ENCODE assay signal across 15 mouse cellular contexts in genomic region chr12:82478256-82478655, GRCm38 (mm10).
DNase-seq lines count a peak whose midpoint lies in the region; ATAC-seq lines count a peak whose summit lies in the region.
"Had no signal": no experiment of that assay in that cellular context is flagged by ENCODE, and none has a peak within 500 bp of the region (broad histone marks: within the 10 kb centered on the region; RNA-seq: fewer than 3 reads in every experiment).

No protein-coding gene starts in this region.

- no peak overlapping the region for H3K4me2 ChIP-seq in heart, embryonic 15.5 days
- H3K4me2 ChIP-seq in embryonic facial prominence, embryonic 14.5 days (ENCODE audit: low read depth, low read length): peak overlapping the region; percentile 4; the same call in 1 of the 2 replicates
- H3K4me2 ChIP-seq in midbrain, embryonic 11.5 days: no peak overlapping the region
- H3K4me2 ChIP-seq: liver, embryonic 15.5 days; neural tube, embryonic 13.5 days had no signal

- no peaks in the 10 kb centered on the region for H3K27me3 ChIP-seq in heart, embryonic 15.5 days
- no peaks in the 10 kb centered on the region for H3K27me3 ChIP-seq in embryonic facial prominence, embryonic 14.5 days (replicated peaks; ENCODE audit: control insufficient read depth, insufficient read depth, low read length)
- H3K27me3 ChIP-seq in midbrain, embryonic 11.5 days (ENCODE audit: control insufficient read depth, insufficient read depth, low read length): no peaks in the 10 kb centered on the region
- H3K27me3 ChIP-seq: liver, embryonic 15.5 days; neural tube, embryonic 13.5 days had no signal

- H3K9ac ChIP-seq in heart, embryonic 15.5 days: no peak overlapping the region
- H3K9ac ChIP-seq in embryonic facial prominence, embryonic 14.5 days (ENCODE audit: low read depth, low read length): no peak overlapping the region
- H3K9ac ChIP-seq in midbrain, embryonic 11.5 days (ENCODE audit: low read length): no peak overlapping the region
- H3K9ac ChIP-seq: liver, embryonic 15.5 days; neural tube, embryonic 13.5 days had no signal

- no peak for ATAC-seq in heart, embryonic 15.5 days (replicated peaks; ENCODE audit: insufficient number of reproducible peaks, insufficient read depth, low FRiP score, low read depth)
- no peak for ATAC-seq in embryonic facial prominence, embryonic 14.5 days (ENCODE audit: low read depth)
- ATAC-seq in midbrain, embryonic 11.5 days (ENCODE audit: low FRiP score): peak; percentile 38
- ATAC-seq: CD4-positive, CD25-positive, alpha-beta regulatory T cell, adult 4 months had no signal

- H3K4me3 ChIP-seq in heart, embryonic 15.5 days: no peak overlapping the region
- no peak overlapping the region for H3K4me3 ChIP-seq in embryonic facial prominence, embryonic 14.5 days (ENCODE audit: low read depth, low read length)
- H3K4me3 ChIP-seq in midbrain, embryonic 11.5 days (ENCODE audit: low read depth, low read length): no peak overlapping the region
- H3K4me3 ChIP-seq: left cerebral cortex, adult 2 months; liver, embryonic 15.5 days; megakaryocyte, embryonic 14.5 days; neural tube, embryonic 13.5 days had no signal

- H3K27ac ChIP-seq in heart, embryonic 15.5 days: peak overlapping the region; percentile 52; the same call in 1 of the 2 replicates
- no peak overlapping the region for H3K27ac ChIP-seq in embryonic facial prominence, embryonic 14.5 days (replicated peaks; ENCODE audit: low read depth, low read length)
- H3K27ac ChIP-seq in midbrain, embryonic 11.5 days (ENCODE audit: low read depth, low read length): no peak overlapping the region
- H3K27ac ChIP-seq: left cerebral cortex, adult 2 months; liver, embryonic 15.5 days; neural tube, embryonic 13.5 days had no signal

- H3K36me3 ChIP-seq in heart, embryonic 15.5 days: no peaks in the 10 kb centered on the region
- H3K36me3 ChIP-seq in embryonic facial prominence, embryonic 14.5 days (ENCODE audit: control insufficient read depth, insufficient read depth, low read length): no peaks in the 10 kb centered on the region
- H3K36me3 ChIP-seq in midbrain, embryonic 11.5 days (ENCODE audit: control insufficient read depth, insufficient read depth, low read length): no peaks in the 10 kb centered on the region
- H3K36me3 ChIP-seq: liver, embryonic 15.5 days; neural tube, embryonic 13.5 days had no signal

- DNase-seq in heart, adult 18-20 months: no peak
- peak; percentile 38 for DNase-seq in embryo, embryonic 10 days (ENCODE audit: low spot score)
- DNase-seq in embryonic facial prominence, embryonic 14.5 days (ENCODE audit: low spot score): no peak
- DNase-seq in midbrain, embryonic 11.5 days (ENCODE audit: low spot score, missing footprints): peak; percentile 89
- no peak for DNase-seq in lung, postnatal 14 days
- DNase-seq in left cerebral cortex, postnatal 36 days (ENCODE audit: low spot score in 2 of 2): no peak
- no peak for DNase-seq in frontal cortex, postnatal 14 days (ENCODE audit: low spot score in 2 of 2)
- DNase-seq: adrenal gland, postnatal 10 days; kidney, postnatal 14 days had no signal

- intact Hi-C loops in left cerebral cortex, postnatal 36 days (cut with DNase I): loop anchor here (10.0 kb wide), 1 partner anchor 683 kb away; no protein-coding TSS in a partner anchor

- WGBS in heart, embryonic 15.5 days: 22% methylated on average over 8 of the region's 8 CpGs
- 8% methylated on average over 8 of the region's 8 CpGs for WGBS in embryonic facial prominence, embryonic 14.5 days
- 13% methylated on average over 8 of the region's 8 CpGs for WGBS in midbrain, embryonic 11.5 days

- H3K4me1 ChIP-seq in heart, embryonic 15.5 days (replicated peaks): peaks cover 22% of the 10 kb centered on the region
- peaks cover 9% of the 10 kb centered on the region for H3K4me1 ChIP-seq in embryonic facial prominence, embryonic 14.5 days (ENCODE audit: control insufficient read depth, insufficient read depth, low read length)
- H3K4me1 ChIP-seq in midbrain, embryonic 11.5 days (ENCODE audit: control insufficient read depth, insufficient read depth, low read length): peaks cover 9% of the 10 kb centered on the region; the same call in 1 of the 2 replicates

- no peaks in the 10 kb centered on the region for H3K9me3 ChIP-seq in heart, embryonic 15.5 days (replicated peaks)
- no peaks in the 10 kb centered on the region for H3K9me3 ChIP-seq in embryonic facial prominence, embryonic 14.5 days (ENCODE audit: control insufficient read depth, low read length)
- no peaks in the 10 kb centered on the region for H3K9me3 ChIP-seq in midbrain, embryonic 11.5 days (ENCODE audit: control insufficient read depth, low read length)
- H3K9me3 ChIP-seq: liver, embryonic 15.5 days; megakaryocyte, embryonic 14.5 days; neural tube, embryonic 13.5 days had no signal

Comparison
In these comparisons a context has a peak if more than half of its experiments do, and no peak if none do; other contexts are left out.
1. DNase-seq: peak in embryo, embryonic 10 days (single experiment) and midbrain, embryonic 11.5 days (single experiment); none in heart, adult 18-20 months (0 of 2), embryonic facial prominence, embryonic 14.5 days (single experiment), lung, postnatal 14 days (single experiment), left cerebral cortex, postnatal 36 days (0 of 2) and frontal cortex, postnatal 14 days (0 of 2).